Mouse (Mus musculus): ENCODE results near the gene Carm1. TPM values are rescaled to one million over a fixed set of nuclear protein-coding genes. Genes with fewer than 3 reads are reported as not detected.

Carm1 gene
- 38.3 TPM for polyA plus RNA-seq (2017; shearing (Covaris generic))

DNA sequence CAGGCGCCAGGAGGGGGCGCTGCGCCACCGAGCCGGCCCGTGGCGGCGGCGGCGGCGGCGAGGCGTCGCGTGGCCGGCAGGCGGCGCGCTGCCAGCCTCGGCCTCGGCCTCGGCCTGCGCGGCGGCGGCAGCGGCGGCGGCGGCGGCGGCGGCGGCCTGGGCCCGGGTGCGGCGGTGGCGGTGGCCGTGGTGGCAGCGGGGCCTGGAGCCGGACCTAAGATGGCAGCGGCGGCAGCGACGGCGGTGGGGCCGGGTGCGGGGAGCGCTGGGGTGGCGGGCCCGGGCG lies at the start of gene Carm1:
Carm1 (plus strand) TSS at position 106 of the 286 bp plus-strand sequence.

GRCm38 (mm10) chr9:21509772-21510688 lies 36.7 kb upstream of the Carm1 start, which contains the start of gene Tmed1:
Gene Tmed1, minus strand, starts transcription at chr9:21510252.

DNA sequence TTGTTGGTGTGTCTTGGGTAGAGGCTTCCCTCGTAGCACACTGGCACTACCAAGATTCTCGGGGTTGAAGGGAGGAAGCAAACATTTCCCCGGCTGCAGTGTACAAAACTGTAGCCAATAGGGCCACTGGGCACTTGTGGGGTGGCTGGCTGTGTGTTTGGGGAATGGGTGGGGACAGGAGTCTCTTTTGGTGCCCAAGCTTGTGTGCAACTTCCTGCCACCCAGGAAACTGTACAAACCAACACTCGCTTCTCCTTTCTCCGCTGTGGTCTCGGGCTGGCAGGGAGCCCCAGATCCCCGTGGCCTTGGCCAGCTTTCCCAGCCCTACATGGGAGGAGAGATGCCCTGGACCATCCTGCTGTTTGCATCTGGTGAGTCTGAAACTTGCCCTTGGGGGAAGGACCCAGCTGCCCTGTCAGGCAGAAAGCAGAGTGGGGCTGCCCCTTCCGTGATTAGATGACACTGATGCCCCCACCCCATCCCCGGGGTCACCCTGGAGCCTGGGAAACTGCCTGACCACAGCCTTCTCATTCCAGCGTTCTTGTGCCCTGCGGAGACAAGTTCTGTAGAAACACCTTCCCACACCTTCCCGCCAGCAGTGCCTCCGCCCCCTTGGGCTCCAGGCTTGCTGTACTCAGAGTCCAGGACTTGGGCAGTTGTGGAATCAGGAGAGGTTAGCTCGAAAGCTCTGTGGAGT lies 20.6 kb upstream of the Carm1 start, which contains the start of gene AB124611:
AB124611 (plus strand) TSS at position 240 of the 697 bp plus-strand sequence.

DNA sequence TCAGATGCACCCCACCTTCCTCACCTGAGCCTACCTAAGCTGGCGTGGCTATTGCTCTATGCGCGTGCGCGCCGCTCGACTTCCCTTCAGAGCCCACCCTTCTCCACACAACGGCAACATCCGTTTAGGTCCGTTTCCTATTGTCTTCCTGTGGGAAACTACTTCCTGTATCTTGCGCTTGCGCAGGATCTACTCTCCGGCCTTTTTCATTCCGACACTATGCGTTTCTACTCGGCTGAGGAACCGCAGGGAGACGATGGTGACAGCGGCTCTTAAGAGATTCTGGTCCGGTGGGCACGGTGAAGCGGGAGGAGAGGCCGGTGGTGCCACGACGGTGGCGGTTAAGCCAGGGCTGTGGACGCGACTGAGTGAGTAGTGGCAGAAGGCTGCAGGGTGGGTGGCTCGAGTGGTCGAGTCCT lies 46.0 kb downstream of the Carm1 start, which contains the start of the genes Timm29 and Yipf2:
Timm29 (plus strand) TSS at position 20 of the 419 bp plus-strand sequence.
Yipf2 (minus strand) TSS at position 126 of the 419 bp plus-strand sequence.

DNA sequence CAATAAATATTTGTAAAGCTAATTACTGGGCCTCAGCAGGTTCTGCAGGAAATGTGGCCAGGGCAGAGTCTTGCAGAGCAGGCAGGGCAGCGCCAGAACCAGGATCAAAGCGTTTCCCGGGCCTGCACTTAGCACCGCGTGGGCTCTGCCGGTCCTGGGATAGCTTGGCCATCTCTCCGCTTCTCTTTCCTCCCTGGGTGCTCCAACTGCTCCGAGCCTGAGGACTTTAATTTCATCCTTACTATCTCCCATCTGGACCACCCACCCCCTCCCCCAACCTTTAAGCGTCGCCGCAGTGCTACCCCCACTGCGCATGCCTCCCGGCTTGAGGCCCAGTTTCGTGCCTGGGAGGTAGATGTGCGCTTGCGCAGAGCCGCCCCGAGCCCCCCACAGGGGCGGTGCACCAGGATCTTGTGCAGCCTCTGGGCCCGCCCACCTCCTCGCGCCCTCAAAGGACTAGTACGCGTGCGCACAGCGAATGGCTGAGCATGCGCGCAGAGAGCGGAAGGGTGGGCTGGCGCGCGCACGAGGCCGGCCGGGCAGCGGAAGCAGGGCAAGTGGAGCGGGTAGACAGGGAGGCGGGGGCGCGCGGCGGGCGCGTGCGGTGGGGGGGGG lies 69.0 kb downstream of the Carm1 start, which contains the start of gene Smarca4:
Smarca4 (plus strand) TSS at position 553 of the 615 bp plus-strand sequence.

Other genes with a start within 250 kb of the Carm1 start
- 2.1 TPM for gene Ap1m2, start 234.6 kb upstream of the Carm1 start, polyA plus RNA-seq (2017; shearing (Covaris generic))
- 261 TPM for gene Slc44a2, start 226.2 kb upstream of the Carm1 start, polyA plus RNA-seq (2017; shearing (Covaris generic))
- gene Ilf3, start 179.0 kb upstream of the Carm1 start, polyA plus RNA-seq (2017; shearing (Covaris generic)) = 51.0 TPM
- gene Qtrt1, start 135.1 kb upstream of the Carm1 start, polyA plus RNA-seq (2017; shearing (Covaris generic)) = 54.3 TPM
- 261 TPM for gene Dnm2, start 122.0 kb upstream of the Carm1 start, polyA plus RNA-seq (2017; shearing (Covaris generic))
- 7.8 TPM for gene Tmed1, start 36.6 kb upstream of the Carm1 start, polyA plus RNA-seq (2017; shearing (Covaris generic))
- 46.1 TPM for gene AB124611, start 20.7 kb upstream of the Carm1 start, polyA plus RNA-seq (2017; shearing (Covaris generic))
- gene Timm29, start 45.8 kb downstream of the Carm1 start, polyA plus RNA-seq (2017; shearing (Covaris generic)) = 15.9 TPM
- gene Yipf2, start 45.9 kb downstream of the Carm1 start, polyA plus RNA-seq (2017; shearing (Covaris generic)) = 14.0 TPM
- gene Smarca4, start 69.3 kb downstream of the Carm1 start, polyA plus RNA-seq (2017; shearing (Covaris generic)) = 51.4 TPM
- gene Ldlr, start 176.6 kb downstream of the Carm1 start, polyA plus RNA-seq (2017; shearing (Covaris generic)) = 31.9 TPM
- gene Spc24, start 213.4 kb downstream of the Carm1 start, polyA plus RNA-seq (2017; shearing (Covaris generic)) = 1.4 TPM